Mouse (Mus musculus): ENCODE measurements around the gene Cd160.

The Cd160 gene

GRCm38 (mm10) chr3:96828984-96829383 is at the start of gene Cd160, which contains the start of gene Pdzk1:
Gene Cd160 (minus strand): TSS chr3:96829351.
Gene Pdzk1 (plus strand): TSS chr3:96829284.
- DNase-seq (ENCODE audit: low spot score in 2 of 2), result no peak

DNA sequence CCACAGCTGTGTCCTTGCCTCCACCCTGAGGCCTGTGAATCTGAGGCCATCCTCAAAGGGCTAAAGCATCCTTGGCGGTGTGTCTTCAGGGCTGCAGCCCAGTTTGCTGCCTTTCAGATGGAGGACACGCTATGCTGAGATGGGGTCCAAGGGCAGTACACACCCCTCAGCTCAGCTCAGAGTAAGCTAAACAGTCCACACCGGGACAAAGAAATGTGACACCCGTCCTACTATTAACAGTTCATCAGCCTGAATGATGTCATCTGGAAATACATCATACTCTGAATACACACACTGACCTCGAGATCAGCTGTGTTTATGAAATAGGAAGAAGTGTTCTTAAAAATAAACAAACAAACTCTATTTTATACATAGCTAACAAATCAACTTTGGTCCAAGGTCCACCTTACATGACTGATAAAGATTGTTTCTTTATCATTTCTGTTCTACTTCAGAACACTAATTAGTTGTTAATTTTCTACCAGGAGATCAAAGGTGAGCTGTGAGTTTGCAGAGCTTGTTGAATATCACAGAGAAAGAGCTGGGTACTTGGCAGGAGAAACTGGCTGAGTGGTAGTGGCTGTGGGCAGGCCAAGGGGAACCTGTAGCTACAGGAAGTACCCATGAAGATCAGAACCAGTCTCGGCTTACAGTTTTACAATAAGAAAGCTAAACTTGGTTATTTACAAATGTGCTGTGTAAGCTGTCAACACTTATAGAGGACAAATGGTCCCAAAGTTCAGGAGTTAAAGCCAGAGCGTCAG is 45.8 kb upstream of the Cd160 start:
- DNase-seq (ENCODE audit: low spot score in 2 of 2), result no peak

DNA sequence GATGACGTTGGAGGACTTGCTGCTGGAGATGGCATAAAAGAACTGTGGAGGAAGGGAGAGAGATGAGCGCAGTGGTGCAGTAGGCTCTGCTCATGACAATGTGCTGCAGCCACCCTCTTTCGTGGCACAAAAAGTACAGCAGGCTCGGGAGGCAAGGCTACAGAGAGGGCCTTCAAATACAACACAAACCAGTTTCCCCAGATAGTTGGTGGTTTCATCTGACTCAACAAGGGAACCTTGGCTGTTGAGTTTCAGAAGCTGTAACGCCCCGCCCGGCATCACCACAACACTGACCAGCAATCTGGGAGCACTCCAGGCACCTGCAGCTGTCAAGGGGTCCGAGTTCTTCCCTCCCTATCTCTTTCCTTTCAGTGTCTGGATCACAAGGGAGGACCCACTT is 43.4 kb upstream of the Cd160 start:
- DNase-seq (ENCODE audit: low spot score in 2 of 2), result no peak

DNA sequence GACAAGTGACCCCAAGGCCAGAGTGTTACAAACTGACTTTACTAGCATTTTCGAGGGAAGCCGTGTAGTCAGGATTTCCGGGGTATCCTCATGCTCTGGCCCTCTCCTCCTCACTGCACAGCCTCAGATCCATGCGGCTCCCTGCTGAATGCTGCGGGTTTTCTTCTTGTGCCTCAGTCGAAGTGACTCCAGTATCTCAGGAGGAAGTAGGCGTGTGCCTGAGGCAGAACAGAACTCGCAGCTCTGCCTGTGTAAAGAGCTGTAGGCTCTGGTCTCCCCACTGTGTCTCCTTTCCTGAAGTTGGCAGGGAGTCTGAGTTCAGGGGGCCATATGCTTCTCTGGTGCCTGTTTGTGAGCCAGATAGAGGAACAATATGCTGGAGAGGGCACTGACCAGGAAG is 41.9 kb upstream of the Cd160 start:
- no peak for DNase-seq (ENCODE audit: low spot score in 2 of 2)

GRCm38 (mm10) chr3:96870270-96870669 is 41.1 kb upstream of the Cd160 start:
- DNase-seq (ENCODE audit: low spot score in 2 of 2), result no peak

DNA sequence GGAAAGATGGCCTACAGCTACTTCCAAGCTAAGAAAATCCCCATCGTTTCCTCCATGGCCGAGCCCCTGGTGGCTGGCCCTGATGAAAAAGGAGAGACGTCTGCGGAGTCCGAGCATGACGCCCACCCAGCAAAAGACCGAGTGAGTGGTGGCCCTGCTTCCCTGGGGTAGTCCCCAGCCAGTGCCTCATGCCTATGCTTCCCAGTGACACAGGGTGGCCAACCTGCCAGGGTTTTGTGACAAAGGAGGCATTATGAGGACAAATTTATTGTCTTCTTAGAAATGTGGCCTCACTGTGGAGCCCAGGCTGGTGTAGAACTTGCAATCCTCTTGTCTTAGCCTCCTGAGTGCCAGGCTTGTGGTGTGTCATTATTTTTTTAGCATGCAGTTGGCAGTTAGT is 39.9 kb upstream of the Cd160 start:
- no peak for DNase-seq (ENCODE audit: low spot score in 2 of 2)

GRCm38 (mm10) chr3:96868566-96868965 is 39.4 kb upstream of the Cd160 start:
- no peak for DNase-seq (ENCODE audit: low spot score in 2 of 2)

DNA sequence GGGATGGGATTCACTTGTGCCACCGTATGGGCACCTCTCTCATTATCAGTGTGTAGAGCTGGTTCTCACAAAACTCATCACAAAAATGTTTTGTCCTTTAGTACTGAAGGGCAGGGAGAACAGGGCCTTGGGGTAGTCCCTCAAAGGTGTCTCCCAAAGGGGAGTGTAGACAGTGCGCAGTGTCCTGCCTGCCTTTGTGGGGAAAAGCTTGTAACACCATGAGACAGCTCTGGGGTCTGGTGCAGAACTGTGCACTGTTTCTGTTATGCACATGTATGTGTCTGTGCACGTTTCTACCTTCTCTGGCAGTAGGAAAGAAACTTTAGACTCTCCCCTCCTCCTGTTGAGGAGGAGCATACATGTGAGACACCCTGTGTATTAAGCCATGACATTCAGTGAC is 38.7 kb upstream of the Cd160 start:
- DNase-seq (ENCODE audit: low spot score in 2 of 2), result no peak

DNA sequence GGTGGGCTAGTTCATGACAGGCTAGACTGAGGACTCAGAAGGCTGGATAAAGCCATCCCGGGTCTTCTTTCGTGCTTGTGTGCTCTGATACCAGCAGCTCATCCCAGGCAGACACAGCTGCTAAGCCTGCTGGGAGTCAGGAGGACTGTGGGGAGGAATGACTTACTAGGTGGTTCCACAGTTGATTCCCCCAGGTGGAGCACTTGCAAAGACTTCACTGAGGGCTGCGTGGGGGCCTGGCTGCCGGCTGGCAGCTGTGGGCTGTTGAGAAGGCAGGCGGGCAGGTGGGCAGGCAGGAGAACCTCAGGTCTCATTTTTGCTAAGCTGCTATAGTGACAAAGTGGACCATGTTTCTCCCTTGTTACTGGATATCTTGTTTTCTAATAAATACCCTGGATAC is 31.3 kb upstream of the Cd160 start:
- DNase-seq (ENCODE audit: low spot score in 2 of 2), result no peak

DNA sequence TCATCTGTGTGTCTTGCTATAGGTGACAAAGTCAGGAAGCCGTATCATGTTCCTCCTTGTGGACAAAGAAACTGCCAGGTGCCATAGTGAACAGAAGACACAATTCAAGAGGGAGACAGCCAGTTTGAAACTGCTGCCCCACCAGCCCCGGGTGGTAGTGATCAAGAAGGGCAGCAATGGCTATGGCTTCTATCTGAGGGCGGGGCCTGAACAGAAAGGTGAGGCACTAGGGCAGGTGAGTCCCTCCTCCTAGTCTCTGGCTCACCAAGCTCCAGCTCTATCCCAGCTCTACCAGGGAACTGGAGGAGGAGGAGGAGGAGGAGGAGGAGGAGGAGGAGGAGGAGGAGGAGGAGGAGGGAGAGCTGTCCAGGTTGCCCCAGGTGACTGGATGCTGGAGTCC is 26.7 kb upstream of the Cd160 start:
- DNase-seq (ENCODE audit: low spot score in 2 of 2), result no peak

DNA sequence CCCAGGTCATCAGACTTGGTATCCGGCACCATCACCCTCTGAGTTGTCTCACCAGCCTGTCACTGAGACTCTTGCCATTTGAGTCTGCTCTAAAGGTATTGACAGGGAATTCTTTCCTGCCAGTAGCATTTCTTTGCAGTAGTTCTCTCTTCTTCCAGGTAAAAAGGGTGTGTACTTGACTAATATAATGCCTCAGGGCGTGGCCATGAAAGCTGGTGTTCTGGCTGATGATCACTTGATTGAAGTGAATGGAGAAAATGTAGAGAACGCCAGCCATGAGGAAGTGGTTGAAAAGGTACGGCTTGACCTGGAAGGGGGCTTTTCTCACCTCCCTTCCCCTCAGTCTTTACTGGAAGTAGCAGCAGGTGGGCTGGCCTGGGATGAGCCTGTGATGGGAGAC is 25.2 kb upstream of the Cd160 start:
- DNase-seq (ENCODE audit: low spot score in 2 of 2), result no peak

- no peak for DNase-seq (ENCODE audit: low spot score in 2 of 2)
Observed at GRCm38 (mm10) chr3:96852561-96852960, 23.4 kb upstream of the Cd160 start.

- no peak for DNase-seq (ENCODE audit: low spot score in 2 of 2)
Observed at GRCm38 (mm10) chr3:96849168-96849727, 20.1 kb upstream of the Cd160 start.

- DNase-seq (ENCODE audit: low spot score in 2 of 2), result no peak
Observed at GRCm38 (mm10) chr3:96848470-96848869, 19.3 kb upstream of the Cd160 start.

- DNase-seq (ENCODE audit: low spot score in 2 of 2), result no peak
Observed at GRCm38 (mm10) chr3:96847661-96848060, 18.5 kb upstream of the Cd160 start.

DNA sequence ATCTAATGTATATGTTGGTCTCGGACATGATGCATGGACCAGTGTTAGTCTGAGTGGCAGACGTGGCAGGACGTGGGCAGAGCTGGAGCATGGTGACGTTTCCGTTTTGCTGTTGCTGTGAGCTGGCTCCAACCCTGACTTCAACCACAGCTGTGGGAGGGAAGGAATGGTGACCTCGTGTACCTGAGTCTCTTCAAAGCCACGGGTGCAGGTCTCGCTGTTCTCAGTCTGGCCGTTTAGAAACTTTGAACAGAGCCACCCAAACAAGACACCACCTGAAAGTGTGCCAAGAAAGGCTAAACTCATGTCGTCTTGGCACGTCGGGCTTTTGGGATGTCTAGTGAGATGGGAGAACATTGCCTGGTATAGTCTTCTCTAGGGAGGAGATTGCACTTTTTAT is 17.8 kb upstream of the Cd160 start:
- no peak for DNase-seq (ENCODE audit: low spot score in 2 of 2)

GRCm38 (mm10) chr3:96845806-96846205 is 16.7 kb upstream of the Cd160 start:
- no peak for DNase-seq (ENCODE audit: low spot score in 2 of 2)

DNA sequence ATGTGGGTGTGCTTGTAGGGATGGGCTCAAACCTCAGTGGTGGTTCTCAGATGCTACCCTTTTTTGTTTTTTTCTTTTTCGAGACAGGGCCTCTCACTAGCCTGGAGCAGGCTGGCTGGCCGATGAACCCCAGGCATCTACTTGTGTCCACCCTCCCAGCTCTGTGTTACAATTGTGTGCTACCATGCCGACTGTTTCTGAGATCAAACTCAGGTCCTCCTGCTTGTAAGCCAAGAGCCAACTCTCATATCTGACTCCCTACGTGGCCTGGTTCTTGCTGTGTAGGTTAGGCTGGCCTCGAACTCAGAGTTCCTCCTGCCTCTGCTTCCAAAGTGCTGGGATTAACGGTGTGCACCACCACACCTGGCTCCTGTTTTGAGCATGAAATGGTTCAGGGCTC is 16.0 kb upstream of the Cd160 start:
- no peak for DNase-seq (ENCODE audit: low spot score in 2 of 2)

DNA sequence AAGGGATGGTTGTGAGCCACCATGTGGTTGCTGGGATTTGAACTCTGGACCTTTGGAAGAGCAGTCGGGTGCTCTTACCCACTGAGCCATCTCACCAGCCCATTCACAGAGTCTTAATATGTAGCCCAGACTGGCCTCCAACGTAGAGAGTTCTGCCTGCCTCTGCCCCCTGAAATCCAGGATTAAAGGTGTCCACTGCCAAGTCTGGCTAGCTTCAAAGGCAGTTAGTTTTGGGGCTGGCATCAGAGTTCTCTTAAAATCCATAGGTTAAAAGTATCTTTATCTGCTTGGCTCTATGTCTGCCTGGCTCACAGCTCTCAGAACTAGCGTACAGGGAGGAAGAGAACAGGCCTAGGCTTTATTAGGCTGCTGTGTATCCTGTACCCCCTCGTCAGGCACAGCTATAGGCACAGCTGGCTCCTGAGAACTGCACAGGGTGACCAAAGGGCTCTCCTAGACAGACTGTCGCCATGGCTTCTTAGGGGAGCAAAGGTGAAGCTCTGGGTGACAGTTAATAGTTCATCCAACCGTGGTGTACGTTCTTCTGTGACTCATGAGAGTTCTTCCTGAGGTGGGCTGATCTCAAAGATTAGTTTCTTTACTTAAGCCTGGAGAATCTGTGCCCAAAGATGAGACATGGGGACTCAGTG is 10.0 kb upstream of the Cd160 start:
- no peak for DNase-seq (ENCODE audit: low spot score in 2 of 2)

- no peak for DNase-seq (ENCODE audit: low spot score in 2 of 2)
Observed at GRCm38 (mm10) chr3:96836414-96836813, 7.3 kb upstream of the Cd160 start.

GRCm38 (mm10) chr3:96834587-96835348 is 5.6 kb upstream of the Cd160 start:
- no peak for DNase-seq (ENCODE audit: low spot score in 2 of 2)

GRCm38 (mm10) chr3:96832930-96833329 is 3.8 kb upstream of the Cd160 start:
- no peak for DNase-seq (ENCODE audit: low spot score in 2 of 2)

Data from urinary bladder, adult 18-20 months (tissue).